In genomic region chr1:152983416-152983815, GRCm38 (mm10) we compare ENCODE assay signal across 15 mouse cellular contexts. TPM values are rescaled to one million over a fixed set of nuclear protein-coding genes. Genes with fewer than 3 reads are reported as not detected.
DNase-seq lines count a peak whose midpoint lies in the region; ATAC-seq and TF ChIP-seq lines count a peak whose summit lies in the region.
"Had no signal": no experiment of that assay in that cellular context is flagged by ENCODE, and none has a peak within 500 bp of the region (broad histone marks: within the 10 kb centered on the region; RNA-seq: fewer than 3 reads in every experiment).

No protein-coding gene starts in this region.

- no peaks in the 10 kb centered on the region for H3K27me3 ChIP-seq in forebrain, postnatal 0 days (ENCODE audit: insufficient read depth, low read length)
- no peaks in the 10 kb centered on the region for H3K27me3 ChIP-seq in forebrain, embryonic 14.5 days (replicated peaks; ENCODE audit: control insufficient read depth, insufficient read depth, low read length)
- no peaks in the 10 kb centered on the region for H3K27me3 ChIP-seq in midbrain, embryonic 16.5 days (ENCODE audit: control insufficient read depth, insufficient read depth, low read depth, low read length)
- H3K27me3 ChIP-seq: forebrain, embryonic 12.5 days; heart, embryonic 13.5 days; kidney, embryonic 15.5 days had no signal

- no peak overlapping the region for H3K4me3 ChIP-seq in forebrain, postnatal 0 days (ENCODE audit: low read depth, low read length)
- no peak overlapping the region for H3K4me3 ChIP-seq in forebrain, embryonic 14.5 days (ENCODE audit: low read depth, low read length)
- H3K4me3 ChIP-seq in midbrain, embryonic 16.5 days (ENCODE audit: low read depth, low read length), result no peak overlapping the region
- H3K4me3 ChIP-seq: forebrain, embryonic 12.5 days; heart, embryonic 13.5 days; kidney, embryonic 15.5 days had no signal

- H3K9ac ChIP-seq in forebrain, postnatal 0 days, result no peak overlapping the region
- no peak overlapping the region for H3K9ac ChIP-seq in forebrain, embryonic 14.5 days (ENCODE audit: low read length)
- no peak overlapping the region for H3K9ac ChIP-seq in midbrain, embryonic 16.5 days (ENCODE audit: low read depth, low read length)
- H3K9ac ChIP-seq: forebrain, embryonic 12.5 days; heart, embryonic 13.5 days; kidney, embryonic 15.5 days; liver, embryonic 14.5 days had no signal

- peak; percentile 71 for DNase-seq in forebrain, postnatal 0 days
- no peak for DNase-seq in forebrain, embryonic 14.5 days (ENCODE audit: low spot score)
- DNase-seq in brain, adult 2 months (ENCODE audit: low read depth, low spot score), result peak; percentile 83
- DNase-seq in left cerebral cortex, adult 18-20 months (ENCODE audit: low spot score in 2 of 2), result peak; percentile 58 to 71
- peak; percentile 69 to 72 for DNase-seq in right cerebral cortex, adult 2 months (ENCODE audit: low spot score in 2 of 2)
- DNase-seq in embryo, embryonic 11 days, result no peak
- DNase-seq: cerebellum, adult 11-12 months; heart, postnatal 4 days; lung, postnatal 10 days had no signal

- no peak overlapping the region for H3K4me2 ChIP-seq in forebrain, postnatal 0 days (ENCODE audit: low read depth)
- no peak overlapping the region for H3K4me2 ChIP-seq in forebrain, embryonic 14.5 days (ENCODE audit: low read length)
- no peak overlapping the region for H3K4me2 ChIP-seq in midbrain, embryonic 16.5 days (ENCODE audit: low read length)
- H3K4me2 ChIP-seq: forebrain, embryonic 12.5 days; heart, embryonic 13.5 days; kidney, embryonic 15.5 days had no signal

- 0 out of 2 replicates have a peak overlapping the region, but pooled peaks have one; percentile 15 for H3K27ac ChIP-seq in forebrain, postnatal 0 days (ENCODE audit: low read depth, low read length)
- H3K27ac ChIP-seq in forebrain, embryonic 14.5 days (ENCODE audit: low read depth, low read length), result no peak overlapping the region
- no peak overlapping the region for H3K27ac ChIP-seq in midbrain, embryonic 16.5 days (ENCODE audit: low read length)
- H3K27ac ChIP-seq: forebrain, embryonic 12.5 days; heart, embryonic 13.5 days; kidney, embryonic 15.5 days; liver, embryonic 14.5 days had no signal

- no peaks in the 10 kb centered on the region for H3K36me3 ChIP-seq in forebrain, postnatal 0 days (ENCODE audit: insufficient read depth)
- H3K36me3 ChIP-seq in forebrain, embryonic 14.5 days (ENCODE audit: control insufficient read depth, insufficient read depth, low read length), result no peaks in the 10 kb centered on the region
- no peaks in the 10 kb centered on the region for H3K36me3 ChIP-seq in midbrain, embryonic 16.5 days (ENCODE audit: control insufficient read depth, insufficient read depth, low read length)
- H3K36me3 ChIP-seq: forebrain, embryonic 12.5 days; heart, embryonic 13.5 days; kidney, embryonic 15.5 days had no signal

- no peak for TF ChIP-seq CTCF in forebrain, postnatal 0 days (IDR thresholded peaks at IDR 0.05; ENCODE audit: low read depth)

- no peaks in the 10 kb centered on the region for H3K9me3 ChIP-seq in forebrain, postnatal 0 days (ENCODE audit: low read length)
- H3K9me3 ChIP-seq in forebrain, embryonic 14.5 days (replicated peaks; ENCODE audit: control insufficient read depth, low read length), result no peaks in the 10 kb centered on the region
- H3K9me3 ChIP-seq in midbrain, embryonic 16.5 days (replicated peaks; ENCODE audit: control insufficient read depth, low read length, poor library complexity, severe bottlenecking), result no peaks in the 10 kb centered on the region
- H3K9me3 ChIP-seq: forebrain, embryonic 12.5 days; heart, embryonic 13.5 days; kidney, embryonic 15.5 days had no signal

- 70% methylated on average over 14 of the region's 14 CpGs for WGBS in forebrain, postnatal 0 days
- 90% methylated on average over 14 of the region's 14 CpGs for WGBS in forebrain, embryonic 14.5 days
- 96% methylated on average over 14 of the region's 14 CpGs for WGBS in midbrain, embryonic 16.5 days

- peak; percentile 68; the same call in 1 of the 2 replicates for ATAC-seq in forebrain, postnatal 0 days
- ATAC-seq in forebrain, embryonic 14.5 days, result no peak
- ATAC-seq in midbrain, embryonic 16.5 days, result no peak
- ATAC-seq in activated CD4-positive, CD25-positive, alpha-beta regulatory T cell, adult 4 months, result no peak

- 0 out of 2 replicates have a peak, but pooled peaks cover 5% of the 10 kb centered on the region for H3K4me1 ChIP-seq in forebrain, postnatal 0 days (ENCODE audit: insufficient read depth)
- peaks cover 4% of the 10 kb centered on the region; the same call in 1 of the 2 replicates for H3K4me1 ChIP-seq in forebrain, embryonic 14.5 days (ENCODE audit: control insufficient read depth, insufficient read depth, low read length)
- H3K4me1 ChIP-seq in midbrain, embryonic 16.5 days (ENCODE audit: control insufficient read depth, insufficient read depth, low read length), result no peaks in the 10 kb centered on the region
- H3K4me1 ChIP-seq: forebrain, embryonic 12.5 days; heart, embryonic 13.5 days; kidney, embryonic 15.5 days had no signal

RNA-seq across cellular contexts. Expression of gene Nmnat2, which starts 28.6 kb away (rescaled TPM):
- 129 and 142 TPM in 2 replicates for total RNA-seq in forebrain, postnatal 0 days (2014; rRNA removed)
- 62.0 and 81.8 TPM in 2 replicates for polyA plus RNA-seq in forebrain, postnatal 0 days (2015; fragmentation: Nextera tagmentation; extraction: Ambion mirVana)
- polyA plus RNA-seq in forebrain, embryonic 14.5 days (2014; fragmentation: Nextera tagmentation; extraction: Ambion mirVana), result 69.7 and 70.6 TPM in 2 replicates
- total RNA-seq in left cerebral cortex, adult 18-20 months (2021), result 100 to 1,000 TPM; 170 to 172 TPM
- polyA plus RNA-seq in midbrain, embryonic 16.5 days (2015; fragmentation: Nextera tagmentation; extraction: Ambion mirVana), result 92.9 and 95.8 TPM in 2 replicates
- polyA plus RNA-seq in activated CD4-positive, CD25-positive, alpha-beta regulatory T cell, adult 4 months (2017; shearing (Covaris generic)), result 1 to 10 TPM; 1.4 to 2.0 TPM

Comparison
In these comparisons a context has a peak if more than half of its experiments do, and no peak if none do; other contexts are left out.
1. DNase-seq: peak in forebrain, postnatal 0 days (single experiment), brain, adult 2 months (single experiment), left cerebral cortex, adult 18-20 months (2 of 2) and right cerebral cortex, adult 2 months (2 of 2); none in forebrain, embryonic 14.5 days (single experiment) and embryo, embryonic 11 days (single experiment).
2. RNA of gene Nmnat2, which starts 28.6 kb away (polyA plus RNA-seq): 92.9 to 95.8 TPM in midbrain, embryonic 16.5 days, 62.0 to 81.8 TPM in forebrain, postnatal 0 days and 69.7 to 70.6 TPM in forebrain, embryonic 14.5 days; 1.4 to 2.0 TPM in activated CD4-positive, CD25-positive, alpha-beta regulatory T cell, adult 4 months; every median in the first group is over 10 times any median in the second.